Mouse (Mus musculus): ENCODE data around the gene Cbln1.

DNA sequence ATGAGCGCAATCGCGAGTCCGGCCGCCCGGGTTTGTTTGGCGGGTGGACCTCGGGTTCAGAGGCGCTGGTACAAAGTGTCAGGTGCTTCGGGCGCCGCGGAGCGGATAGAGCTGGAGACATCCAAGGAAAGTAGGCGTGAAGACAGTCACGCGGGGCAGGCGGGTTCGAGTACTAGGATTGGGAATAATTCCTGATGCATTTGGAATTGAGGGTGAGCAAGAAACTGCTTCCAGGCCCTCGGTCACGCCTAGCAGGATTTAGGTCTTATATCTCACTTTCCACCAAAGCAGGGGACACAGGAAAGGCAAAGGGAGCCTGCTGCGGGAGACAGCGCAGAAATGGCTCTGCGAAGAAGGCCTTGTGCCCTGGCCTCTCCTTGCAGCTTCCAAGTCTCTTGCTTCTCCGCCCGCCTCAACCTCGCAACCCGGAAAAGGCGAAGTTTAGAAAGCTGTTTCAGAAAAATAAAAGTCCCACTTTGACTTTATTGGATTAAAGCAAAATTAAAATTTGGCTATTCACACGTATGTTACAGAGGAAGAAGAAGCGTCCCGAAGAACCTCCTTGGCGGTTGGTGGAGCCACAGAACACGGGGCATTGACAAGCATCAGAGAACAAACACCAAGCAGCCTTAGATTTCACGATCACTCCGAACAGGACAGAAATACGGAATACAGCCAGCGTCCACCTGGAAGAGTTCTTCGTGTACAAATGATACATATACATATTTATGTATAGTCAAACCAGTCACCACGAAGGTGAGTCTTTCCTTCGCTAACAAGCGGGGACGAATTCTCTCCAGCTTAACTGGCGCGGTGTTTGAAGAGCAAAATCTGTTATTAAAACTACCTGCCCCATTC, 3.2 kb downstream of the Cbln1 start:
- TF ChIP-seq MYOG (IDR thresholded peaks at IDR 0.05; ENCODE audit: control insufficient read depth in 1 of 3, insufficient read depth in 1 of 3, insufficient read length in 2 of 3, low read depth in 2 of 3) = no peak
- TF ChIP-seq USF1 (IDR thresholded peaks at IDR 0.05; ENCODE audit: low read depth) = no peak
- no peak for TF ChIP-seq CEBPB (IDR thresholded peaks at IDR 0.05; ENCODE audit: insufficient read depth, poor library complexity, severe bottlenecking)
- TF ChIP-seq E2F4 (IDR thresholded peaks at IDR 0.05; ENCODE audit: insufficient read depth) = no peak
- no peak for TF ChIP-seq POLR2A (IDR thresholded peaks at IDR 0.05; ENCODE audit: insufficient read length, low read depth)
- TF ChIP-seq MAX (IDR thresholded peaks at IDR 0.05; ENCODE audit: low read depth) = no peak
- TF ChIP-seq REST (IDR thresholded peaks at IDR 0.05; ENCODE audit: insufficient read depth, insufficient read length) = no peak
- no peak for TF ChIP-seq TCF12 (IDR thresholded peaks at IDR 0.05; ENCODE audit: insufficient read depth, poor library complexity, severe bottlenecking)
- no peak for TF ChIP-seq POLR2AphosphoS2 (IDR thresholded peaks at IDR 0.05; ENCODE audit: insufficient read length, low read depth)
- no peak for TF ChIP-seq TCF3 (IDR thresholded peaks at IDR 0.05; ENCODE audit: insufficient read length, low read depth)
- no peak for TF ChIP-seq MYOD1 (IDR thresholded peaks at IDR 0.05; ENCODE audit: control insufficient read depth in 1 of 3, insufficient read length in 2 of 3, low read depth in 2 of 3)
- no peak for TF ChIP-seq SRF (IDR thresholded peaks at IDR 0.05; ENCODE audit: control insufficient read depth, insufficient read length, low read depth)
